Mouse (Mus musculus): ENCODE data around the gene Olfr521. TPM values are rescaled to one million over a fixed set of nuclear protein-coding genes. Genes with fewer than 3 reads are reported as not detected.

Gene Olfr521
- polyA plus RNA-seq, 1 experiment from 2014 or later = not detected

DNA sequence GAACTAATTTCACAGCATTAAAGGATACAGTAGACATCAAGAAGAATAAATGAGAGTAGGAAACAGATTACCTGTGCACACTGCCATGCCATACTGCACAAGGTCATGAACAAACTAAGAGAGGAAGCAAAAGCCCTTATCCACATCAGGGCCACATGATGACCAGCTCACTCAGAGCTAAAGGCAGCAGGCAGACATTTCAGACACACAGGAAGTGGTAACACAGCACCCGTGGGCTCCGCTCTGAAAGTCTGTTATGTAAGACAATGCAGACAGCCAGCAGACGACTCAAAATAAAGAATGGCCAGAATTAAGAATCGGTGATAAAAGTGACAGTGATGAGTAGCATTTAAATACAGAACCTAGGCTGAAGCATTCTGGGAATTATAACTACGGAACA, 18.1 kb downstream of the Olfr521 start:
- H3K36me3 ChIP-seq (ENCODE audit: control insufficient read depth, insufficient read depth, low read length) = no peaks in the 10 kb centered on the region
- H3K4me1 ChIP-seq (replicated peaks; ENCODE audit: control insufficient read depth, insufficient read depth) = no peaks in the 10 kb centered on the region
- ATAC-seq (ENCODE audit: low FRiP score, low TSS enrichment) (no peak), DNase-seq (ENCODE audit: low spot score) (no peak)
- TF ChIP-seq EP300 (optimal IDR thresholded peaks at IDR 0.05) (no peak), CTCF (IDR thresholded peaks at IDR 0.05; ENCODE audit: low read depth) (no peak)
- no peaks in the 10 kb centered on the region for H3K27me3 ChIP-seq (ENCODE audit: control insufficient read depth, insufficient read depth, low read length)
- H3K9me3 ChIP-seq (ENCODE audit: control insufficient read depth, low read length) = no peaks in the 10 kb centered on the region
- WGBS = 68% methylated on average over 5 of the region's 5 CpGs
- H3K4me2 ChIP-seq (replicated peaks; ENCODE audit: low read depth) = no peak overlapping the region
- no peak overlapping the region for H3K9ac ChIP-seq (ENCODE audit: low read length)
- H3K4me3 ChIP-seq (ENCODE audit: low read depth, low read length) = no peak overlapping the region
- H3K27ac ChIP-seq (replicated peaks) = no peak overlapping the region

DNA sequence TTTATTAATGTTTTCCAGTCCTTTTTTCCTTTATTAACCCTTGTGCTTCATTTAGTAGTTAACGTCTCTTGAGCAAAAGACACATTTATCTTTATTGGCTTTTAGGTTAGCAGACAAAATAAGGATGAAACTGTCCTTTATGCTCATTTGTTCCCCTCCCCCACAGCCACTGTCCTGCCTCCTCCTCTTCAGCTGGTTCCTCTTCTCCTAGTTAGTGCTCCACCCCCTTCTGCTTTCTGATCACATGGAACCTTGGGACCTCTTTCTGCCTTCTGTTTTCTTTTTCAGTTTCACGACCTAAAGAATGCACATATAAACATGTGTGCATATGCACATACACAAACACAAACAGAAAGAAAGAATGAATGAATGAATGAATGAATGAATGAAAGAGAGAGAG, 18.6 kb downstream of the Olfr521 start:
- Histone ChIP-seq H3K27ac (replicated peaks) (no peak overlapping the region), H3K4me2 (replicated peaks; ENCODE audit: low read depth) (no peak overlapping the region), H3K36me3 (ENCODE audit: control insufficient read depth, insufficient read depth, low read length) (no peaks in the 10 kb centered on the region), H3K4me3 (ENCODE audit: low read depth, low read length) (no peak overlapping the region), H3K27me3 (ENCODE audit: control insufficient read depth, insufficient read depth, low read length) (no peaks in the 10 kb centered on the region), H3K9me3 (ENCODE audit: control insufficient read depth, low read length) (no peaks in the 10 kb centered on the region), H3K4me1 (replicated peaks; ENCODE audit: control insufficient read depth, insufficient read depth) (no peaks in the 10 kb centered on the region), H3K9ac (ENCODE audit: low read length) (no peak overlapping the region)
- 72% methylated on average over 2 of the region's 2 CpGs for WGBS
- DNase-seq (ENCODE audit: low spot score) = no peak
- ATAC-seq (ENCODE audit: low FRiP score, low TSS enrichment) = no peak
- TF ChIP-seq CTCF (IDR thresholded peaks at IDR 0.05; ENCODE audit: low read depth) (no peak), EP300 (optimal IDR thresholded peaks at IDR 0.05) (no peak)

- Histone ChIP-seq H3K4me3 (ENCODE audit: low read depth, low read length) (no peak overlapping the region), H3K9ac (ENCODE audit: low read length) (no peak overlapping the region), H3K4me1 (replicated peaks; ENCODE audit: control insufficient read depth, insufficient read depth) (no peaks in the 10 kb centered on the region), H3K36me3 (ENCODE audit: control insufficient read depth, insufficient read depth, low read length) (no peaks in the 10 kb centered on the region), H3K27me3 (ENCODE audit: control insufficient read depth, insufficient read depth, low read length) (no peaks in the 10 kb centered on the region), H3K4me2 (replicated peaks; ENCODE audit: low read depth) (no peak overlapping the region), H3K9me3 (ENCODE audit: control insufficient read depth, low read length) (no peaks in the 10 kb centered on the region), H3K27ac (replicated peaks) (no peak overlapping the region)
- ATAC-seq (ENCODE audit: low FRiP score, low TSS enrichment) = no peak
- 84% methylated on average over 7 of the region's 7 CpGs for WGBS
- TF ChIP-seq CTCF (IDR thresholded peaks at IDR 0.05; ENCODE audit: low read depth) (no peak), EP300 (optimal IDR thresholded peaks at IDR 0.05) (no peak)
- no peak for DNase-seq (ENCODE audit: low spot score)
Observed at GRCm38 (mm10) chr7:99783421-99783820, 20.1 kb downstream of the Olfr521 start.

- Histone ChIP-seq H3K27ac (replicated peaks) (no peak overlapping the region), H3K9ac (ENCODE audit: low read length) (no peak overlapping the region), H3K9me3 (ENCODE audit: control insufficient read depth, low read length) (no peaks in the 10 kb centered on the region), H3K4me3 (ENCODE audit: low read depth, low read length) (no peak overlapping the region), H3K36me3 (ENCODE audit: control insufficient read depth, insufficient read depth, low read length) (no peaks in the 10 kb centered on the region), H3K4me1 (replicated peaks; ENCODE audit: control insufficient read depth, insufficient read depth) (no peaks in the 10 kb centered on the region), H3K27me3 (ENCODE audit: control insufficient read depth, insufficient read depth, low read length) (no peaks in the 10 kb centered on the region), H3K4me2 (replicated peaks; ENCODE audit: low read depth) (no peak overlapping the region)
- ATAC-seq (ENCODE audit: low FRiP score, low TSS enrichment) = no peak
- 82% methylated on average over 3 of the region's 3 CpGs for WGBS
- DNase-seq (ENCODE audit: low spot score) = no peak
- TF ChIP-seq EP300 (optimal IDR thresholded peaks at IDR 0.05) = no peak
- no peak for TF ChIP-seq CTCF (IDR thresholded peaks at IDR 0.05; ENCODE audit: low read depth)
Observed at GRCm38 (mm10) chr7:99785553-99785952, 22.2 kb downstream of the Olfr521 start.

- no peak for TF ChIP-seq CTCF (IDR thresholded peaks at IDR 0.05; ENCODE audit: low read depth)
- no peak for TF ChIP-seq EP300 (optimal IDR thresholded peaks at IDR 0.05)
- Histone ChIP-seq H3K4me2 (replicated peaks; ENCODE audit: low read depth) (no peak overlapping the region), H3K27ac (replicated peaks) (no peak overlapping the region), H3K4me1 (replicated peaks; ENCODE audit: control insufficient read depth, insufficient read depth) (no peaks in the 10 kb centered on the region), H3K27me3 (ENCODE audit: control insufficient read depth, insufficient read depth, low read length) (no peaks in the 10 kb centered on the region), H3K36me3 (ENCODE audit: control insufficient read depth, insufficient read depth, low read length) (no peaks in the 10 kb centered on the region), H3K9me3 (ENCODE audit: control insufficient read depth, low read length) (no peaks in the 10 kb centered on the region), H3K4me3 (ENCODE audit: low read depth, low read length) (no peak overlapping the region), H3K9ac (ENCODE audit: low read length) (no peak overlapping the region)
- ATAC-seq (ENCODE audit: low FRiP score, low TSS enrichment) (no peak), DNase-seq (ENCODE audit: low spot score) (no peak)
- 82% methylated on average over 3 of the region's 3 CpGs for WGBS
Observed at GRCm38 (mm10) chr7:99786774-99787173, 23.5 kb downstream of the Olfr521 start.

DNA sequence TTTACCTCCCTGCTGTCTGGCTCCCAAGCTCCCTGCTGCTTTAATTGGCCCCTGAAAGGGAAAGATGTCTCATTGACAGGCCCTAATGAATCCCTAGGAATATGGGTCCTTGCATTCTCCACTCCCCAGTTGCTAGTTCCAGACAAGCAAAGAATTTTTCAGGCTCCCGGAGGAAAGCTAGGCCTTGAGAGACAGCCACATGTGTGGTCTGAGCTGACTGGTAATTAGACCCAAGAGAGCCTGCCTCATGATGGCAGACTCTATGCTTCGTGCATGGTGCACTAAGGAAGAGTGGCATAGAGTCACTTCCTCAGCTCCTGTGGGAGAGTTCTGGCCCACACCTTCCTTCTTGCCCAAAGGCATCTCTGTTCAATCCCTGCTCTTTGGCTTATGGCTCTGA, 24.6 kb downstream of the Olfr521 start:
- no peak overlapping the region for H3K4me2 ChIP-seq (replicated peaks; ENCODE audit: low read depth)
- no peak for TF ChIP-seq CTCF (IDR thresholded peaks at IDR 0.05; ENCODE audit: low read depth)
- TF ChIP-seq EP300 (optimal IDR thresholded peaks at IDR 0.05) = no peak
- 50% methylated on average over 2 of the region's 2 CpGs for WGBS
- H3K9ac ChIP-seq (ENCODE audit: low read length) = no peak overlapping the region
- H3K4me3 ChIP-seq (ENCODE audit: low read depth, low read length) = no peak overlapping the region
- H3K4me1 ChIP-seq (replicated peaks; ENCODE audit: control insufficient read depth, insufficient read depth) = no peaks in the 10 kb centered on the region
- H3K27ac ChIP-seq (replicated peaks) = no peak overlapping the region
- no peaks in the 10 kb centered on the region for H3K36me3 ChIP-seq (ENCODE audit: control insufficient read depth, insufficient read depth, low read length)
- H3K27me3 ChIP-seq (ENCODE audit: control insufficient read depth, insufficient read depth, low read length) = no peaks in the 10 kb centered on the region
- no peak for ATAC-seq (ENCODE audit: low FRiP score, low TSS enrichment)
- H3K9me3 ChIP-seq (ENCODE audit: control insufficient read depth, low read length) = no peaks in the 10 kb centered on the region
- DNase-seq (ENCODE audit: low spot score) = no peak
